Mouse (Mus musculus) brain, embryonic 14.5 days (tissue): ENCODE measurements at regions not wholly inside any gene's neighbourhood (a gene's known extent, or its start where the extent isn't known, plus 50 kb on each side); places are given as distances from the start of the nearest gene placed in this dataset.

ENCODE experiments used
- CTCF ChIP-seq: fragments of 200-500 bp; IDR thresholded peaks from 2 replicates; pipeline ENCODE4 v1.5.1; 2012; ENCODE audit warnings: inconsistent platforms, mild to moderate bottlenecking, moderate library complexity, borderline replicate concordance; ENCODE audit not compliant: insufficient read depth, insufficient read length; ENCODE audit errors: extremely low read depth
- POLR2A ChIP-seq: fragments of 200-500 bp; IDR thresholded peaks from 2 replicates; pipeline ENCODE4 v1.6.1; 2012; ENCODE audit warnings: mild to moderate bottlenecking, inconsistent platforms, borderline replicate concordance; ENCODE audit not compliant: poor library complexity, insufficient read depth, insufficient read length, severe bottlenecking; ENCODE audit errors: extremely low read depth

GRCm38 (mm10) chr12:119074742-119075478, 108.7 kb upstream of the Abcb5 start:
- no peak for TF ChIP-seq CTCF
- no peak for TF ChIP-seq POLR2A
